Mouse (Mus musculus) lung, postnatal 0 days (tissue): ENCODE measurements at regions not wholly inside any gene's neighbourhood (a gene's known extent, or its start where the extent isn't known, plus 50 kb on each side); places are given as distances from the start of the nearest gene placed in this dataset.

Source experiments
- CTCF ChIP-seq: IDR thresholded peaks from 2 replicates; pipeline ENCODE4 v1.5.1; 2016; ENCODE audit warnings: antibody characterized with exemption, mild to moderate bottlenecking
- EP300 ChIP-seq: IDR thresholded peaks from 2 replicates; pipeline ENCODE4 v1.6.1; 2016; ENCODE audit warnings: antibody characterized with exemption, mild to moderate bottlenecking, control low read depth

DNA sequence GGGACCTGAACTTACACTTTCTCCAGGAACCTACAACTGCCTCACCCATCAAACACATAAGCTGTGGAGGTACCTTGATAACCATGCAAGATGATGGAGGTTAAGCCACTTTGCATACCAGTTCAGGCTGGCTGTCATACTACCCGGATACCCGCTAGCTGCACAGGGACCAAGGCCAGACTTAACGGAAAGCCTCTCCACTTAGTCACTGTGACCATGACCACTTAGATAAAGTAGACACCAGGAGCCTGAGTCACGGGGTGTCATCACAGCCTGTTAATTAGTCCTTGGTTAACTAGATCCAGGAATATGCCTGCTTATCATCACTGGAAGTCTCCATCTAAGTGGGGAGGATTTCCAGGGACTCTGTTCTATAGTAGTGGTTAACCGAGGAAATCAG is 124.7 kb downstream of the Aipl1 start:
- TF ChIP-seq CTCF (no peak), EP300 (no peak)
